Mouse (Mus musculus) liver, embryonic 14.5 days (tissue): ENCODE results near the gene E2f4. TPM values are rescaled to one million over a fixed set of nuclear protein-coding genes. Genes with fewer than 3 reads are reported as not detected.

Source experiments
- ATAC-seq: fragments of 200-750 bp; cut with Nextera tagmentation; 2 replicates; pipeline ENCODE4 v1.8.0; 2017; ENCODE audit warnings: moderate number of reproducible peaks, mild to moderate bottlenecking, moderate library complexity; ENCODE audit not compliant: insufficient read depth
- DNase-seq, 3 experiments: peaks; one replicate each; pipeline ENCODE4 v3.0.0-alpha.2; 2012 to 2013; ENCODE audit warnings: low read depth in 3 of 3, low spot score in 3 of 3
- H3K27ac ChIP-seq: fragments of 300-500 bp; sonication (generic); 2 replicates; pipeline ENCODE4 v1.5.1; 2014; ENCODE audit warnings: moderate library complexity, mild to moderate bottlenecking, control low read depth, inconsistent platforms
- H3K27me3 ChIP-seq: fragments of 300-500 bp; sonication (generic); 2 replicates; pipeline ENCODE4 v1.6.1; 2014; ENCODE audit warnings: mild to moderate bottlenecking, low read length, moderate library complexity; ENCODE audit not compliant: control insufficient read depth, insufficient read depth
- H3K36me3 ChIP-seq: fragments of 300-500 bp; sonication (generic); replicated peaks from 2 replicates; pipeline ENCODE4 v1.6.1; 2014; ENCODE audit warnings: low read depth; ENCODE audit not compliant: control insufficient read depth, insufficient read depth
- H3K4me1 ChIP-seq, 2 experiments: fragments of 200-500 bp in 1 of 2; fragments of 300-500 bp in 1 of 2; sonication (generic) in 1 of 2; replicated peaks; 2 replicates each; pipeline ENCODE4 v1.6.1; 2012 to 2014; ENCODE audit warnings: antibody characterized with exemption in 1 of 2, inconsistent platforms in 1 of 2, low read length in 1 of 2; ENCODE audit not compliant: control insufficient read depth in 2 of 2, insufficient read depth in 2 of 2
- H3K4me2 ChIP-seq: fragments of 300-500 bp; sonication (generic); 2 replicates; pipeline ENCODE4 v1.6.1; 2014; ENCODE audit warnings: low read depth, mild to moderate bottlenecking, control low read depth, moderate library complexity
- H3K4me3 ChIP-seq, 2 experiments: fragments of 200-500 bp in 1 of 2; fragments of 300-500 bp in 1 of 2; sonication (generic) in 1 of 2; 2 replicates each; pipeline ENCODE4 v1.5.1; 2012 to 2014; ENCODE audit warnings: low read depth in 2 of 2, low read length in 2 of 2, mild to moderate bottlenecking in 2 of 2, control low read depth in 1 of 2, inconsistent platforms in 1 of 2, moderate library complexity in 1 of 2; ENCODE audit not compliant: insufficient read depth in 1 of 2
- H3K9ac ChIP-seq: fragments of 300-500 bp; sonication (generic); replicated peaks from 2 replicates; pipeline ENCODE4 v1.6.1; 2014; ENCODE audit warnings: mild to moderate bottlenecking, control low read depth, moderate library complexity
- H3K9me3 ChIP-seq: fragments of 300-500 bp; sonication (generic); 2 replicates; pipeline ENCODE4 v1.6.1; 2016; ENCODE audit warnings: low read length, mixed read lengths; ENCODE audit not compliant: control insufficient read depth
- CTCF ChIP-seq: IDR thresholded peaks from 2 replicates; pipeline ENCODE4 v1.5.1; 2016; ENCODE audit warnings: antibody characterized with exemption, low read depth, control low read depth
- EP300 ChIP-seq: IDR thresholded peaks from 2 replicates; pipeline ENCODE4 v1.6.1; 2016; ENCODE audit warnings: antibody characterized with exemption, low read depth
- WGBS: fragments of 180-500 bp; shearing (Covaris S2); extraction: QIAGEN DNeasy Blood & Tissue Kit; methylation state at CpG from one replicate; pipeline ENCODE4 v1.1.7; 2014; ENCODE audit not compliant: insufficient replicate concordance; 5-methylcytosine and 5-hydroxymethylcytosine counted together
- polyA plus RNA-seq, 2 experiments: library from polyadenylated mRNA; depleted of rRNA in 1 of 2; stranded (reverse) in 1 of 2; unstranded in 1 of 2; fragments of >200 nt; fragmentation: Nextera tagmentation in 1 of 2; extraction: Ambion mirVana in 1 of 2; gene quantifications; 2 replicates each; pipeline versions ENCODE4 v1.2.1 to v1.2.3; 2012 to 2014

The E2f4 gene
- polyA plus RNA-seq, 2 experiments, result 206 to 275 TPM

DNA sequence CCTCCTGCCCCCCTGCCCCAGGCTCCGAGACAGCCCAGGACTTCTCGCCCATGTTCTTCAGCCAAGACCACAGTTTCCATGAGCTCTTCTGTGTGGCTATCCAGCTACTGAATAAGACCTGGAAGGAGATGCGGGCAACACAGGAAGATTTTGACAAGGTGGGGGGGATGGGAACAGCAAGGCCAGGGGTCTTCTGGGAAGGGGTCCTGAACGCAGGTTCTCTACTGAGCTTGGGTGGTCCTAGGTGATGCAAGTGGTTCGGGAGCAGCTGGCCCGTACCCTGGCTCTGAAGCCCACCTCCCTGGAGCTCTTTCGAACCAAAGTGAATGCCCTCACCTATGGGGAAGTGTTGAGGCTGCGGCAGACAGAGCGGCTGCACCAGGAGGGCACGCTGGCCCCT, 11.0 kb downstream of the E2f4 start:
- DNase-seq, result no peak
- H3K36me3 ChIP-seq, result peaks cover 71% of the 10 kb centered on the region
- H3K4me2 ChIP-seq, result no peak overlapping the region
- H3K9me3 ChIP-seq, result no peaks in the 10 kb centered on the region
- no peak for ATAC-seq
- H3K4me1 ChIP-seq, result peaks cover 21 to 40% of the 10 kb centered on the region in 2 experiments
- no peak overlapping the region for H3K27ac ChIP-seq
- no peak overlapping the region for H3K9ac ChIP-seq
- no peak overlapping the region for H3K4me3 ChIP-seq
- no peaks in the 10 kb centered on the region for H3K27me3 ChIP-seq
- TF ChIP-seq CTCF (no peak), EP300 (no peak)
- 88% methylated on average over 10 of the region's 10 CpGs for WGBS

DNA sequence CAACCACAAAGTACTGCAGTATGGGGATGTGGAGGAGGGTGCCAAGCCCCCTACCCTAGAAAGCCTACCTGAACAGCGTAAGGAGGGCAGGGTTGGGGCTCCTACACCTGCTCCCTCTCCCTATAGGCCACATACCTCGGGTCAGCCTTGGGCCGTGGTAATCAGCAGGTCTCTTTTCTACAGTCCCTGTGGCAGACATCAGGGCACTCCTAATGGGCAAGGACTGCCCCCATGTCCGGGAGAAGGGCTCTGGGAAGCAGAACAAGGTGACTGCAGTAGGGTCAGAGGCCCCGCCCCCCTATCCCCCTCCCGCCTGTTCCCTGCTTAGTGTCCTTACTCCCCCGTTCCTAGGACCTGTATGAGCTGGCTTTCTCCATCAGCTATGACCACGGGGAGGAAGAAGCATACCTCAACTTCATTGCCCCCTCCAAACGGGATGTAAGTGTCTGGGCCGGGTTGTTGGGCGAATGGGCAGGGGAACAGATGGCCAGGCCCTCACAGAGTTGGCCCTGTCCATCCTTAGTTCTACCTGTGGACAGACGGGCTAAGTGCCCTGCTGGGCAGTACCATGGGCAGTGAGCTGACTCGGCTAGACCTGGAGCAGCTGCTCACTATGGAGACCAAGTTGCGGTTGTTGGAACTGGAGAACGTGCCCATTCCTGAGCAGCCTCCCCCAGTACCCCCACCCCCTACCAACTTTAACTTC, 11.8 kb downstream of the E2f4 start:
- peaks cover 30 to 40% of the 10 kb centered on the region in 2 experiments for H3K4me1 ChIP-seq
- ATAC-seq, result no peak
- 86% methylated on average over 15 of the region's 15 CpGs for WGBS

DNA sequence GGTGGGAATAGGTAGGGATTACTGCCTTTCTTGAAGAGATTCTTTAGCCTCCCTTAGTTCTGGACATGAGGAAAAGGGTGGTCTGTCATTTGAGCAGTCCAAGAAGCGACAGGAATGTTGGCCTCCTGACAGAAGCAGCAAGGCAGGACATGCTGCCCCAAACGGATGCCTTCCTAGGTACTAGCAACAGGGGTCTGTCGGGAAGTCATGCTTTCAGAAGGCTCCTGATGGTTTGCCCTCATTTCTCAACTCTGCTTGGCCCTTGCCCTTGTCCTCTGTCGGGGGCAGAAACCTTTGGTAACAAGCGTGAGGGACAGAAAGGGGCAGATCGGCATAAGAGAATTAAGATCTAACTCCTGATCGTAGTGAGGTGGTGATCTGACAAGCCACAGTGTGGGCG, 12.7 kb downstream of the E2f4 start:
- no peak for ATAC-seq
- WGBS, result 88% methylated on average over 8 of the region's 8 CpGs
- DNase-seq, result no peak
- no peak overlapping the region for H3K4me3 ChIP-seq
- no peak overlapping the region for H3K4me2 ChIP-seq
- H3K27ac ChIP-seq, result no peak overlapping the region
- TF ChIP-seq EP300, result no peak
- no peak for TF ChIP-seq CTCF
- H3K36me3 ChIP-seq, result peaks cover 71% of the 10 kb centered on the region
- no peak overlapping the region for H3K9ac ChIP-seq
- H3K4me1 ChIP-seq, result peaks cover 30 to 35% of the 10 kb centered on the region in 2 experiments
- H3K9me3 ChIP-seq, result no peaks in the 10 kb centered on the region
- H3K27me3 ChIP-seq, result no peaks in the 10 kb centered on the region

More for the DNA sequence above, 11.8 kb downstream of the E2f4 start:
- Histone ChIP-seq H3K36me3 (peaks cover 71% of the 10 kb centered on the region), H3K9me3 (no peaks in the 10 kb centered on the region), H3K4me3 (no peak overlapping the region), H3K9ac (no peak overlapping the region), H3K4me2 (no peak overlapping the region), H3K27me3 (no peaks in the 10 kb centered on the region), H3K27ac (no peak overlapping the region)
- no peak for DNase-seq
- no peak for TF ChIP-seq EP300
- no peak for TF ChIP-seq CTCF

DNA sequence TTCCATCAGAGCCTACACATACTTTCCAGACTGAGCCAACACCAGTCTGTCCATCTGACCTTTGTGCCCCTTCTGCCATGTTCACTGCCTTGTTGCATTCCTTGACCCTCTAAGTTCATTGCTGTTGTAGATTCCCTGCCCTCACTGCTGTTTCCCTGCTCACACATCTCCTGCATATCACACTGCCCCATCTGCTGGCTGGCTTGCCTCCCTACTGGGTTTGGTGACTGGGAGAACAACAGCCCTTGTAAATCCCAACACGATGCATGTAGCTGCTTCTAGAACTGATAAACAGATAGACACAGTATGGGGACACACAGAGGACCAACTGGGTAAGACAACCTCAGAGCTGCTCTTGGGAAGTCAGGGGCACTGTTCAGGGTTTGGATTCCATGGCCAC, 14.3 kb downstream of the E2f4 start:
- peak; percentile 56 for ATAC-seq
- Histone ChIP-seq H3K36me3 (peaks cover 77% of the 10 kb centered on the region), H3K4me1 (peaks cover 26 to 28% of the 10 kb centered on the region in 2 experiments), H3K27ac (peak overlapping the region; percentile 36; the same call in 1 of the 2 replicates), H3K9ac (no peak overlapping the region), H3K4me2 (no peak overlapping the region), H3K27me3 (no peaks in the 10 kb centered on the region), H3K9me3 (no peaks in the 10 kb centered on the region), H3K4me3 (no peak overlapping the region)
- TF ChIP-seq EP300 (peak; percentile 62; the same call in 1 of the 2 replicates), CTCF (peak; percentile 62)
- DNase-seq, result peak in 1 of 3 experiments; percentile 61
- 15% methylated on average over 1 of the region's 1 CpGs for WGBS

DNA sequence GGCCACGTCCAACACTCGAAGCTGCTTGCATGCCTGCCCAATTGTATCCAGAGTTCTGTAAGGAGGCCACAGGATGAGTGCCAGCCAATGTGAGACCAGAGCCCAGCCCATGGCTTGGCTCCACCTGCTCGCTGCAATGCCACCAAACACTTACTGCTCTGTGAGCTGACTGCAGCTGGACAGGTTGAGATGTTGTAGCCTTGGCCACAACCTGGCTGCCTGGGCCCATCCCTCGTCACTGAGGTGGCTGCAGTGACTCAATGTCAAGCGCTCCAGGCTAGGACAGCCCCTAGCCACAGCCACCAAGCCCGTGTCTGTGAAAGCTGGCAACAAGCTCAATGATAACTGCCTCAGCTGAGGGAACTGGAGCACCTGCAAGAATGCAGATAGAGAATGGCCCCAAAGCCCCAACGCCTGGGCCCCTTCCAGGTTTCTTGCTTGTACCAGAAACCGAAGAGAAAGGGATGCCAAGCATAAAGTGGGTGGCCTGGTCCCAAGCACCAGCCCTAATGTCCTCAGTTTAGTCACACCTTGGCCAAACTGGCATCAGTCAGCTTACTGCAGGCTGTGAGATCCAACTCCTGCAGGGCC, 15.5 kb downstream of the E2f4 start:
- Histone ChIP-seq H3K4me1 (peaks cover 26 to 28% of the 10 kb centered on the region in 2 experiments), H3K27me3 (no peaks in the 10 kb centered on the region), H3K36me3 (peaks cover 76% of the 10 kb centered on the region), H3K9ac (peak overlapping the region; percentile 32), H3K4me2 (peak overlapping the region; percentile 51), H3K27ac (peak overlapping the region; percentile 51), H3K4me3 (no peak overlapping the region), H3K9me3 (no peaks in the 10 kb centered on the region)
- ATAC-seq, result peak; percentile 59
- TF ChIP-seq CTCF (no peak), EP300 (peak; percentile 78)
- DNase-seq, result no peak
- WGBS, result 42% methylated on average over 8 of the region's 8 CpGs
